Mouse (Mus musculus): Measurements from ENCODE around the gene Larp4b. TPM values are rescaled to one million over a fixed set of nuclear protein-coding genes. Genes with fewer than 3 reads are reported as not detected.

The Larp4b gene
- polyA plus RNA-seq, 1 experiment from 2014 or later, result 38.1 TPM

DNA sequence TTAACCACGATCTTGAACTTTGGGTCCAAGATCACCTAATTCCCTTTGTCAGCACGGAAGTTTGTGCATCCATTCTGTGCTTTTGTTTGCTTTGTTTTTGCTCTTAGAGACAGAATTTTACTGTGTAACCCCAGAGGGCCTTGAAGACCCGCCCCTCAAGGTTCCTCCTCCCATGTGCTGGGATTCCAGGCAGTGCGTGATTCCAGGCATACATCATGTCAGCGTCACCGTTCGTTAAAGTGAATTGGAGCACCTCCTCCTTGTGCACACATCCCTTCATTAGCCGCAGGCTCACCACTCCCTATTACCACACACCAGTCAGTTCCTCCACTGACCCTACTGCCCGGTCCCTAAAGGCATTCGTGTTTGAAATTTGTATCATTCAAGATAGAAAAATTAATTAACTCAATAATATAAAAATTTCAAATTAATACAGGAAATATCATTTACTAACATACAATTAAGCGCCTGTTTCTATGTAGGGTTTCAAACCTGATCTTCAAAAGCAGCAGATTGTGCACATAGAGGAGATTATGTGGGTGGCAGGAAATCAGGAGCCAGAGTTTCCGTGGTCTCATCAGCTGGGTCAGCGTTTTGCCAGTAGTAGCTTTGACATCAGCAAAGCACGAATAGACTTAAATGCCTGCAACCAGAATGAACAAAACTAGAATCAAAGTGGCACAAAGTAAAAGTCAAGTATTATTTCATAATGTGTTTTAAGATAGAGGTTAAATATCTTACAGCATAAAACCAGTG lies 11.4 kb upstream of the Larp4b start:
- no peak overlapping the region for H3K9ac ChIP-seq
- no peak overlapping the region for H3K27ac ChIP-seq (replicated peaks)
- 79% methylated on average over 14 of the region's 14 CpGs for WGBS
- no peak overlapping the region for H3K4me2 ChIP-seq
- no peaks in the 10 kb centered on the region for H3K27me3 ChIP-seq
- H3K36me3 ChIP-seq, result no peaks in the 10 kb centered on the region
- H3K9me3 ChIP-seq, result no peaks in the 10 kb centered on the region
- no peak overlapping the region for H3K4me3 ChIP-seq
- ATAC-seq (ENCODE audit: low FRiP score, low read depth), result no peak
- no peaks in the 10 kb centered on the region for H3K4me1 ChIP-seq (replicated peaks)

GRCm38 (mm10) chr13:9094186-9094980 lies 702 bp downstream of the Larp4b start:
- WGBS, result under 1% methylated on average over 56 of the region's 63 CpGs
- peak overlapping the region; percentile 93 for H3K9ac ChIP-seq

DNA sequence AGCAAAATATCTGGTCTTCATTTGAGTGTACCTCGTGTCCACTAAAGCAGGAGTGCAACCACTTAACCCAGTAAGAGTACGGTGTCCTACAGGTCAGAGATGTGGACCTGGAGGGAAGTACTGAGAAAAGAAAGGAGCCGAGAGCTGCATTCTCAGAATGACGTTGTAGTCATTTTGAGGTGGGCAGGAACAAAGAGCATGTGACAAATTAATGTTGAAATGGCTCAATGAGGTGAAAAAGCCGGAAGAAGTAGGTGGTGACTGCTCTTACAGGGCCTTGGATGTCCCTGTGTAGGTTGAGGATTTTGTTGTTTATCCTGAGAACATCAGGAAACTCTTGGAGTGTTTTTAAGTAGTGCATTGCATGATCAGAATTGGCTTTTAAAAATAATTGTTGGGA lies 5.6 kb downstream of the Larp4b start:
- Histone ChIP-seq H3K9ac (no peak overlapping the region), H3K27me3 (no peaks in the 10 kb centered on the region), H3K4me1 (replicated peaks) (peaks cover 30% of the 10 kb centered on the region), H3K4me2 (no peak overlapping the region), H3K4me3 (no peak overlapping the region), H3K27ac (replicated peaks) (no peak overlapping the region), H3K9me3 (no peaks in the 10 kb centered on the region), H3K36me3 (no peaks in the 10 kb centered on the region)
- 74% methylated on average over 5 of the region's 5 CpGs for WGBS
- no peak for ATAC-seq (ENCODE audit: low FRiP score, low read depth)

More at GRCm38 (mm10) chr13:9094186-9094980, 702 bp downstream of the Larp4b start:
- no peaks in the 10 kb centered on the region for H3K27me3 ChIP-seq
- H3K9me3 ChIP-seq, result no peaks in the 10 kb centered on the region
- H3K4me2 ChIP-seq, result peak overlapping the region; percentile 96
- H3K4me3 ChIP-seq, result peak overlapping the region; percentile 98
- H3K4me1 ChIP-seq (replicated peaks), result peaks cover 30% of the 10 kb centered on the region
- H3K27ac ChIP-seq (replicated peaks), result peak overlapping the region; percentile 91
- peak; percentile 59 for ATAC-seq (ENCODE audit: low FRiP score, low read depth)
- H3K36me3 ChIP-seq, result no peaks in the 10 kb centered on the region

GRCm38 (mm10) chr13:9100517-9100916 lies 6.8 kb downstream of the Larp4b start:
- Histone ChIP-seq H3K27me3 (no peaks in the 10 kb centered on the region), H3K9me3 (no peaks in the 10 kb centered on the region), H3K4me3 (no peak overlapping the region), H3K36me3 (no peaks in the 10 kb centered on the region), H3K4me2 (no peak overlapping the region), H3K9ac (no peak overlapping the region), H3K27ac (replicated peaks) (no peak overlapping the region), H3K4me1 (replicated peaks) (peaks cover 21% of the 10 kb centered on the region)
- WGBS, result 93% methylated on average over 2 of the region's 2 CpGs
- no peak for ATAC-seq (ENCODE audit: low FRiP score, low read depth)

DNA sequence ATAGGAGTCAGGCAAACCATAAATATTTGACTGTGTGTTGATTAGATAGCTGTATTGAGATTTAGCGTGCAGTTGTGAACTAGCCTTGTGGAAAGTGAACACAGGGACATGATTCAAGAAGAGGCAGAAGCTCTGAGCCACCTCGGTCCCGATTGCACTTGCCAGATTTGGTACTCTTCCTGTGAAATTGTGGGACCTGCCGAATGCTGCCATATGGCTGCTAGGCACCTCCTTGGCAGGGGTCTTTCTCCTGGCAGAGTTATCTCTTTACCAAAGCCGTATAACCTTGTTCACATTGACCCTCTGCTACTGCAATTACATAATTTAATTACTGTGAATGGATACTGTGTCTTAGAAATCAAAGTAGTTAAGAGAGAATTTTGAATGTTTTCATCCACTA lies 12.6 kb downstream of the Larp4b start:
- Histone ChIP-seq H3K27me3 (no peaks in the 10 kb centered on the region), H3K9ac (no peak overlapping the region), H3K9me3 (no peaks in the 10 kb centered on the region), H3K4me2 (no peak overlapping the region), H3K36me3 (no peaks in the 10 kb centered on the region), H3K4me1 (replicated peaks) (no peaks in the 10 kb centered on the region), H3K4me3 (no peak overlapping the region), H3K27ac (replicated peaks) (no peak overlapping the region)
- WGBS, result 78% methylated on average over 5 of the region's 5 CpGs
- ATAC-seq (ENCODE audit: low FRiP score, low read depth), result no peak

GRCm38 (mm10) chr13:9106992-9107858 lies 13.5 kb downstream of the Larp4b start:
- H3K4me3 ChIP-seq, result no peak overlapping the region
- H3K9ac ChIP-seq, result no peak overlapping the region
- H3K4me1 ChIP-seq (replicated peaks), result no peaks in the 10 kb centered on the region
- no peaks in the 10 kb centered on the region for H3K36me3 ChIP-seq
- H3K27me3 ChIP-seq, result no peaks in the 10 kb centered on the region
- no peak overlapping the region for H3K27ac ChIP-seq (replicated peaks)
- H3K4me2 ChIP-seq, result no peak overlapping the region
- WGBS, result 84% methylated on average over 2 of the region's 2 CpGs
- no peaks in the 10 kb centered on the region for H3K9me3 ChIP-seq
- ATAC-seq (ENCODE audit: low FRiP score, low read depth), result no peak

DNA sequence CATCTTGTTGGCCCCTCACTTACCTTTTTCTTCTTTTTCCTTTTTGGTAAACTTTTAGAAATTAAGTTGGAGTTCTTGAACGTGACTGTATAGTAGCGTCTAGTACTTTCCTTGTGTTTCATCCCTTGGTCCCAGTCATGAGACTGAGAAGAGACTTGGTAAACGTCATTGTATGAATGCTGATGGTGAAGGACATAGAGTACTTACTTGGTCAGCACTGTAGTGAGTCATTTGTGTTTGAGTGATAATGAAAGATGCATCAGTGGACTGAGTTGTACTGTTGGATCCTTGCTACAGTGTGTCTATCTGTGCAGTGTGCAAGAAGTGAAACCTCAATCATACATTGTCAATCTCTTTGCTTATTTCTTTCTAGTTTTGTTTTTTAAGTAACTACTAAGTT lies 20.1 kb downstream of the Larp4b start:
- Histone ChIP-seq H3K9ac (no peak overlapping the region), H3K27me3 (no peaks in the 10 kb centered on the region), H3K27ac (replicated peaks) (no peak overlapping the region), H3K4me1 (replicated peaks) (no peaks in the 10 kb centered on the region), H3K36me3 (no peaks in the 10 kb centered on the region), H3K4me2 (no peak overlapping the region), H3K9me3 (no peaks in the 10 kb centered on the region), H3K4me3 (no peak overlapping the region)
- WGBS, result 93% methylated on average over 3 of the region's 3 CpGs
- no peak for ATAC-seq (ENCODE audit: low FRiP score, low read depth)

- no peaks in the 10 kb centered on the region for H3K9me3 ChIP-seq
- H3K36me3 ChIP-seq, result peaks cover 22% of the 10 kb centered on the region; the same call in 1 of the 2 replicates
- no peak overlapping the region for H3K4me2 ChIP-seq
- H3K9ac ChIP-seq, result no peak overlapping the region
- no peaks in the 10 kb centered on the region for H3K27me3 ChIP-seq
- 87% methylated on average over 10 of the region's 10 CpGs for WGBS
- H3K4me1 ChIP-seq (replicated peaks), result no peaks in the 10 kb centered on the region
- no peak overlapping the region for H3K4me3 ChIP-seq
- no peak for ATAC-seq (ENCODE audit: low FRiP score, low read depth)
- no peak overlapping the region for H3K27ac ChIP-seq (replicated peaks)
These were observed 27.3 kb downstream of the Larp4b start for GRCm38 (mm10) chr13:9120835-9121542.

- no peak for ATAC-seq (ENCODE audit: low FRiP score, low read depth)
- no peak overlapping the region for H3K4me3 ChIP-seq
- H3K9ac ChIP-seq, result no peak overlapping the region
- H3K4me1 ChIP-seq (replicated peaks), result no peaks in the 10 kb centered on the region
- no peaks in the 10 kb centered on the region for H3K9me3 ChIP-seq
- H3K4me2 ChIP-seq, result no peak overlapping the region
- 95% methylated on average over 4 of the region's 4 CpGs for WGBS
- H3K36me3 ChIP-seq, result peaks cover 27% of the 10 kb centered on the region; the same call in 1 of the 2 replicates
- H3K27ac ChIP-seq (replicated peaks), result no peak overlapping the region
- H3K27me3 ChIP-seq, result no peaks in the 10 kb centered on the region
These were observed 28.4 kb downstream of the Larp4b start for GRCm38 (mm10) chr13:9122045-9122444.

GRCm38 (mm10) chr13:9125193-9125592 lies 31.5 kb downstream of the Larp4b start:
- Histone ChIP-seq H3K36me3 (peaks cover 41% of the 10 kb centered on the region; the same call in 1 of the 2 replicates), H3K4me1 (replicated peaks) (no peaks in the 10 kb centered on the region), H3K9ac (no peak overlapping the region), H3K27me3 (no peaks in the 10 kb centered on the region), H3K9me3 (no peaks in the 10 kb centered on the region), H3K27ac (replicated peaks) (no peak overlapping the region), H3K4me2 (no peak overlapping the region), H3K4me3 (no peak overlapping the region)
- ATAC-seq (ENCODE audit: low FRiP score, low read depth), result no peak
- 96% methylated on average over 7 of the region's 7 CpGs for WGBS

- Histone ChIP-seq H3K27ac (replicated peaks) (no peak overlapping the region), H3K9ac (no peak overlapping the region), H3K4me2 (no peak overlapping the region), H3K9me3 (no peaks in the 10 kb centered on the region), H3K36me3 (peaks cover 38% of the 10 kb centered on the region; the same call in 1 of the 2 replicates), H3K27me3 (no peaks in the 10 kb centered on the region), H3K4me3 (no peak overlapping the region), H3K4me1 (replicated peaks) (no peaks in the 10 kb centered on the region)
- WGBS, result 97% methylated on average over 4 of the region's 4 CpGs
- ATAC-seq (ENCODE audit: low FRiP score, low read depth), result no peak
These were observed 34.0 kb downstream of the Larp4b start for GRCm38 (mm10) chr13:9127715-9128114.

All from hindbrain, embryonic 15.5 days (tissue).